Mouse (Mus musculus): Measurements from ENCODE around the gene Xylt2.

DNA sequence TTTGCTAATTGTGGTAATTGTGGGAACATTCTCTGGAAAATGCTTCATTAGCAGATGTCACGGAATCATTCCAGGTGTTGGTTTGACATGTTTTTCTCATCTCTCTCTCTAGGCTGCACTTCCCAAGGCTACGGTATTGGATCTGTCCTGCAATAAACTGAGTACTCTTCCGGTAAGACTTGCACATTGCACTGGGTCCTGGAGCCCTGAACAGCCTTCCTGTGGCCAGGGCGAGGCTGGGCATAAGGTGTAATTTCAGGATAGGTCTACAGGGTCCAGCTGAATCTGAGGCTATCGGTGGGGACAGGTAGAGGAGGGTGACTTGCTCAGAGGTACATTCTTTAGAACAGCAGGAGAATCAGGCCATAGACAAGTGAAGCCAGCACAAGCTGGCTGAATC, 45.3 kb downstream of the Xylt2 start:
- TF ChIP-seq POLR2A (IDR thresholded peaks at IDR 0.05; ENCODE audit: control insufficient read depth, extremely low read depth, insufficient read depth, low read length, poor library complexity) (no peak), CTCF (IDR thresholded peaks at IDR 0.05; ENCODE audit: borderline replicate concordance, control insufficient read depth, extremely low read depth, insufficient read depth, low read length, poor library complexity) (no peak)
